Mouse (Mus musculus) cortical plate, adult 2 months (tissue): ENCODE results near the gene Nfatc2. TPM values are rescaled to one million over a fixed set of nuclear protein-coding genes. Genes with fewer than 3 reads are reported as not detected.

Source experiments
- H3K27ac ChIP-seq: fragments of 200-500 bp; 2 replicates; pipeline ENCODE4 v1.5.1; 2012; ENCODE audit warnings: low read length, control low read depth, inconsistent platforms; ENCODE audit not compliant: insufficient read depth
- H3K4me1 ChIP-seq: fragments of 200-500 bp; 2 replicates; pipeline ENCODE4 v1.6.1; 2011; ENCODE audit warnings: low read length; ENCODE audit not compliant: control insufficient read depth, insufficient read depth
- H3K4me3 ChIP-seq: fragments of 200-500 bp; 2 replicates; pipeline ENCODE4 v1.5.1; 2011; ENCODE audit warnings: mild to moderate bottlenecking, low read length, control low read depth; ENCODE audit not compliant: insufficient read depth
- CTCF ChIP-seq: fragments of 200-500 bp; IDR thresholded peaks from 2 replicates; pipeline ENCODE4 v1.5.1; 2011; ENCODE audit warnings: mild to moderate bottlenecking, control low read depth, low read length; ENCODE audit not compliant: insufficient read depth; ENCODE audit errors: extremely low read depth
- POLR2A ChIP-seq: fragments of 200-500 bp; IDR thresholded peaks from 2 replicates; pipeline ENCODE4 v1.6.1; 2011; ENCODE audit warnings: mild to moderate bottlenecking, low read length, control low read depth; ENCODE audit not compliant: insufficient read depth; ENCODE audit errors: extremely low read depth
- polyA plus RNA-seq: library from polyadenylated mRNA; depleted of rRNA; stranded (reverse); fragments of >200 nt; gene quantifications from 2 replicates; pipeline ENCODE4 v1.2.3, GENCODE M21; 2012

Gene Nfatc2
- polyA plus RNA-seq, 1 experiment: 8.0 TPM

- H3K4me1 ChIP-seq: peaks cover 6% of the 10 kb centered on the region
- no peak for TF ChIP-seq POLR2A
- TF ChIP-seq CTCF: no peak
- H3K27ac ChIP-seq: no peak overlapping the region
- H3K4me3 ChIP-seq: no peak overlapping the region
These were observed 53.4 kb downstream of the Nfatc2 start for GRCm38 (mm10) chr2:168548008-168548407.

DNA sequence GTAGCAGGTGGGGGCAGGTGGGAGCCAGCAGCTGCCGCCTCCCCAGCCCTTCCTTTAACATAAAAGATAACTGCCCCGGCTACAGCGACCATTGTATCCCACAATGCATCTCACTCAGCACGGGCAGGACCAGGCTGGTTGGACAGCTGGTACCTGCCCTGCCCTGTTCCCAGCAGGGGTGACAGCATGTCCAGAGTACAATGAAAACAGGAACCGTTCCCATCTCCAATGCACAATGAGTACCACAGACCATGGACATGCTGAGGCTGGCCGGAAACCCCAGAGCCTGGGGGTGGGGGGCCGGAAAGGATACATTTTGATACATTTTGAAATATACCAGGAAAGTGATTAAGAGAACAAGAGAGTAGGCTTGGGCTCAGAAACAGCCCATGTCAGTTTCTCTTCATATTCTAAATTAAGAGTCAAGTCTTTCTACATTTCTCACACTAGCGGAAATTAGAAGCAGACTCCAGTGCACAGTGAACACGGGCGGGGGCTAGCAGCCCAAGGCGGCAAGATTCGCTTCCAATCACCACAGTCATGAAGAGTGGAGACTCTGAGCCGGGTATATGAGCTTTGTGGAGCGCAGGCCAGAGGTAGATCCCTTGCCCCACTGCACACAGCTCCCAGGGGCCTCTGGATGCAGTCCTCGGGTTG lies 55.4 kb downstream of the Nfatc2 start:
- TF ChIP-seq POLR2A (no peak), CTCF (no peak)
- H3K4me3 ChIP-seq: no peak overlapping the region

DNA sequence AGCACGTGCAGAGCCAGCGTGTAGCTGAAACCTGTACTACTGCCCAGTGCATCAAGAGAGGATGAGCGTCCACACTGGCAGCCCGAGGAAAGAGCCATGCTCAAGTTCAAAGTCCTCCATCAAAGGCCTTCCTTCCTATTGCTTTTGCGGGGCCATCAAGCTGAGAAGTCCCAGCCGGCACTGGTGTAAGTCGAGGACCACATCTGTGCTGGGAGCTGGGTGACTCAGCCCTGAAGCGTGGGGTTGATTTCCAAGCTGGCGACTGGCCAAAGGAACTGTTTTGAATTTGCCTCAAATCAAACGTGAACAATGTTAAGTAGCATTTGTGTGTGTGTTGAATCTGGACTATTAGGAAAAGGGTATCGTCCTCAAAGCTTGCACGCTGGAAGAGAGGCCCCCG lies 57.4 kb downstream of the Nfatc2 start:
- Histone ChIP-seq H3K4me1 (peaks cover 6% of the 10 kb centered on the region), H3K4me3 (no peak overlapping the region), H3K27ac (no peak overlapping the region)
- TF ChIP-seq CTCF (no peak), POLR2A (no peak)

More for the DNA sequence above, 55.4 kb downstream of the Nfatc2 start:
- Histone ChIP-seq H3K27ac (no peak overlapping the region), H3K4me1 (peaks cover 6% of the 10 kb centered on the region)

DNA sequence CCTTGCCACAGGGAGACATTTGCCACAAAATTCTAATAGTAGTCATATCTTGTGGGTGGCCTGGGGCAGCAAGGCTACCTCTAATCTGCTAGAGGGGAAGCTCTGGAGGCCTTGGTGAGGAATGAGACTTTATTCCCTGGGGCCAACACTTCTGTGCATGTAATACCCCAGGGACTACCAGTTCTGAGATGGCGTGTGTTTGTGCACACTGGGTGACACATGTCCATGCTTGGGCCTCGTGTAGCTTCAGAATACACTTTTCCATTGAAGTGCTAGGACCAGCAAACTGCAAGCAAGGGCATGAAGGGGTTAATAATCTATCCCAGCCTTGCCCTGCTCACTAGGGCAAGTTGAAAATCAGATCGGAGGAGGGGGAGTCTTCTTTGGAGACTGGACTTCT lies 58.4 kb downstream of the Nfatc2 start:
- Histone ChIP-seq H3K4me3 (no peak overlapping the region), H3K27ac (no peak overlapping the region), H3K4me1 (peaks cover 6% of the 10 kb centered on the region)
- TF ChIP-seq POLR2A (no peak), CTCF (no peak)

DNA sequence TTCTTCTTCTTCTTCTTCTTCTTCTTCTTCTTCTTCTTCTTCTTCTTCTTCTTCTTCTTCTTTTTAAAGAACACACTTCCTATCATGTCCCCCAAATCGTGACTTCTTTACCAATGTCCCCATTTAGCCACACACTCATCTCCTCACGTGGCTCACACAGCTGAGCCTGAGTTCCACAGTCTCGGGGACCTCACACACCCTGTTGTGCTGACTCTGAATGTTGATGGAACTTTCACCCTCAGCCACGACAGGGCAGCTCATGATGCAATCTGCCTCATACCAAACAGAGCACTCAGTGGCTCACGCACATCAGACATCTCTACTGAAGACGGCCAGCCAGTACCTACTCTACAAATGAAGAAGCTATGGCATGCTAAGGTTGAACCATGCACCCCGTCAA lies 60.2 kb downstream of the Nfatc2 start:
- H3K4me3 ChIP-seq: no peak overlapping the region
- TF ChIP-seq POLR2A (no peak), CTCF (no peak)

GRCm38 (mm10) chr2:168539594-168540222 lies 61.7 kb downstream of the Nfatc2 start:
- Histone ChIP-seq H3K27ac (no peak overlapping the region), H3K4me1 (peaks cover under 1% of the 10 kb centered on the region; the same call in 1 of the 2 replicates), H3K4me3 (no peak overlapping the region)
- TF ChIP-seq CTCF (no peak), POLR2A (no peak)

More for the DNA sequence above, 60.2 kb downstream of the Nfatc2 start:
- H3K4me1 ChIP-seq: peaks cover 3% of the 10 kb centered on the region; the same call in 1 of the 2 replicates
- no peak overlapping the region for H3K27ac ChIP-seq

- H3K4me3 ChIP-seq: no peak overlapping the region
These were observed 62.4 kb downstream of the Nfatc2 start for GRCm38 (mm10) chr2:168539026-168539425.

GRCm38 (mm10) chr2:168532061-168532833 lies 69.2 kb downstream of the Nfatc2 start:
- H3K4me3 ChIP-seq: no peak overlapping the region
- H3K27ac ChIP-seq: no peak overlapping the region
- H3K4me1 ChIP-seq: no peaks in the 10 kb centered on the region; the same call in 1 of the 2 replicates
- TF ChIP-seq CTCF: no peak
- TF ChIP-seq POLR2A: no peak

More at GRCm38 (mm10) chr2:168539026-168539425, 62.4 kb downstream of the Nfatc2 start:
- H3K4me1 ChIP-seq: no peaks in the 10 kb centered on the region
- no peak overlapping the region for H3K27ac ChIP-seq
- TF ChIP-seq CTCF (no peak), POLR2A (no peak)

DNA sequence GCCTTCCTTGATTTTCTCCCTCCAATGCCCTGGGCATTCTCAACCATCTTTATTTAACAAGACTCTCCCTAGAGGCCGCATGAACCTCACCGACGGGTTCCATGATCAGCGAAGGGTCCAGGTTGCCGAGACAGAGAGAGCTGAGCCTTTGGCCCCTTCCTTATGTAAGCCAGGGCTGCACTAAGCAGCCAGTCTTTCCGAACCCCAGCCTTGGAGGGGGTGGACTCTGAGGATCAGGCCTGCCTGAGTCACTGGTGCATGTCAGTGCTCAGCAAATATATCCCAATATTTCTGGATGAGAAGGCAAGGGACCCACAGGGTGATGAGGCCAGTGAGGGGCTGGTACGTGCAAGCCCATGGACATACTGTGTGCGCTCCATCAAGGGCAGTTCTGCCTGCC lies 72.9 kb downstream of the Nfatc2 start:
- no peak for TF ChIP-seq CTCF
- TF ChIP-seq POLR2A: no peak
- H3K4me1 ChIP-seq: no peaks in the 10 kb centered on the region; the same call in 1 of the 2 replicates
- no peak overlapping the region for H3K4me3 ChIP-seq
- H3K27ac ChIP-seq: no peak overlapping the region
